Mouse (Mus musculus) brain, embryonic 14.5 days (tissue): ENCODE measurements around the gene Rad51b. TPM values are rescaled to one million over a fixed set of nuclear protein-coding genes. Genes with fewer than 3 reads are reported as not detected.
A peak's percentile ranks its signal among the peaks of the same experiment; 100 is the strongest.

Source experiments
- DNase-seq: peaks from one replicate; pipeline ENCODE4 v3.0.0-alpha.2; 2011; ENCODE audit warnings: low read depth
- CTCF ChIP-seq: fragments of 200-500 bp; IDR thresholded peaks from 2 replicates; pipeline ENCODE4 v1.5.1; 2012; ENCODE audit warnings: inconsistent platforms, mild to moderate bottlenecking, moderate library complexity, borderline replicate concordance; ENCODE audit not compliant: insufficient read depth, insufficient read length; ENCODE audit errors: extremely low read depth
- POLR2A ChIP-seq: fragments of 200-500 bp; IDR thresholded peaks from 2 replicates; pipeline ENCODE4 v1.6.1; 2012; ENCODE audit warnings: mild to moderate bottlenecking, inconsistent platforms, borderline replicate concordance; ENCODE audit not compliant: poor library complexity, insufficient read depth, insufficient read length, severe bottlenecking; ENCODE audit errors: extremely low read depth
- polyA plus RNA-seq: library from polyadenylated mRNA; depleted of rRNA; stranded (reverse); fragments of >200 nt; gene quantifications from 2 replicates; pipeline ENCODE4 v1.2.3, GENCODE M21; 2012

The Rad51b gene
- polyA plus RNA-seq, 1 experiment = 1.1 TPM

DNA sequence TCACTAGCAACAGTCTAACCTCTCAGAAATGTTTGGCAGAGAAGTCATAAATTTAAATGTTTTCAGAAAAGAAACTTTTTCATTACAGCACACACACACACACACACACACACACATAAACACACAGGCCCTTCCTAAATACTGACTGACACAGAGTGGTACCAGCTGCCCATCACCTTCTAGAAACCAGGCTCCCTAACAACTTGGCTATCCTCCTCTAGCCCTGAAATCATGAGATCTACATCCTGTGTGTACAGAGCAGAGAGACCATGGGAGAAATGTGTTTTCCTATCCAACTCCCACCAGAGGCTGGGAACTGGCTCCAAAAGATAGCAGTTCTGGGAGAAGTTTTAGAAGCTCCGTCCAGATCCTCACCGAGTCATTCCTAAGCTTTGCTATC is 464.1 kb downstream of the Rad51b start:
- DNase-seq = no peak
- TF ChIP-seq POLR2A (no peak), CTCF (no peak)

DNA sequence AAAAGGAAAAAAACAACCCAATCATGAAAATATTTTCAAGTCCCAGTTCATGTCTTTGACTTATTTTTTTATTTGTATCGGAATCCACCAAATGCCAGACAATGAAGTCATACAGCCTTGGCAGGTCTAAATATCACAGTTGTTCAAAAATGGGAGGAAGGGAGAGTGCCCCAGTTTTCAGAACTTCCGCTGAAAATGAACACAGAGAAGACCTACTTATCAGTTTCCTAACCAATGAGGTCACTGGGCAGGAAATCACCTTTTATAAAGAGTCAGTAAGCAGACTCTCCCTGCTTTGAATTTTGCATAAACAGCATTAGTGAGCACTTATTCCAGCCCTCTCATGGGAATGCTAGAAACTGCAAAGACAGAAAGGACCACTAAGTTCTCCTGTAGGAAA is 465.0 kb downstream of the Rad51b start:
- TF ChIP-seq POLR2A (no peak), CTCF (no peak)
- DNase-seq = no peak

DNA sequence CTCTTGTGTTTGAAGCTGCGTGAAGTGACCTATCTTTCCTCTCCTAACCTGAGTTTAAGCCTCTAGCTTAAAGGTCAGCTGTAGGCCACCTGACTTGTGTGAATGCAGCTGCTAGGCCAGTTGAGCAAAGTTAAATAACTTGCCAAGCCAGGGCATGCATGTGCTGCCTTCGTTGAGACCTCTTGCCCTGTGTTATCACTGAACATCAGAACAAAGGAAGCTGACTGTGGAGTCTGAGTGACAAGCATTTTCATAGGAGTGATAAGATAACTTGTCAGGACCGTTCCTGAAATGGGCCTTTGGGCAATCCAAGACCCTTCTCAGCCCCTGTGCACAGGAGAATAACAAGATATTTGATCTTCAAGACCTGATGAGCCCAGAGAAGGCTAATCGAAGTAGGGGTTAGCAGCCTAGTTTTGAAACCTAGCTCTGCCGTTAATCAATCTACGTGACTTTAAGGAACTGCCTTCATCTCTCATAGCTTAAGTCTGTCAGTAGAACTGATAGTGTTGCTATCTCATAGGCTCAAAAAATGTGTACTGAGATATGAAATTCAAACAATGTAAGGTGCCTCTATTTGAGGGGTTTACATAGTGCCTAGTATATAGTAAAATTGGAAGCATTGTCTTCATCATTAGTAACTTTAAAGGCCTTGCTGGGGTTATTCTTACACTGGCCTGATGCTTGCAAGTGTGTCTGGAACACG is 465.6 kb downstream of the Rad51b start:
- no peak for DNase-seq
- no peak for TF ChIP-seq CTCF
- no peak for TF ChIP-seq POLR2A

DNA sequence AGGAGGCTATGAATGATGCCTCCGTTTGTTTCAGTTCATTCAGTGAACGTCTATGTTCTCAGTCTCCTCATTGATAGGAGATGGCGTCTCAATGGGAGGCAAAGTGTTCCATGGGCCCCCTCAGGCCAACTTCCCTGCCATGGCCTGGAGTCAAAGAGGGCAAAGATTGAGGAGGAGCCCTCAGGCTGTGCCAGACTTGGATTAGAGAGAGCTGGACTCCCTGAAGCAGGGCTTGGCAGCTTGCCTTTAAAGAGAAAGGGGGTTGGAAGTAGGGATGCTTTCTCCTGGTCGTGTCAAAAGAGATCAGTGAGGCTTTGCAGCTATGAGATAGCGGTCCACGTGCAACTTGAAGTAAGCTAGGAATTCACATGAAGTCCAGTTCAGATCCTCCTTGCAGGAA is 469.0 kb downstream of the Rad51b start:
- no peak for DNase-seq
- TF ChIP-seq CTCF (no peak), POLR2A (no peak)

DNA sequence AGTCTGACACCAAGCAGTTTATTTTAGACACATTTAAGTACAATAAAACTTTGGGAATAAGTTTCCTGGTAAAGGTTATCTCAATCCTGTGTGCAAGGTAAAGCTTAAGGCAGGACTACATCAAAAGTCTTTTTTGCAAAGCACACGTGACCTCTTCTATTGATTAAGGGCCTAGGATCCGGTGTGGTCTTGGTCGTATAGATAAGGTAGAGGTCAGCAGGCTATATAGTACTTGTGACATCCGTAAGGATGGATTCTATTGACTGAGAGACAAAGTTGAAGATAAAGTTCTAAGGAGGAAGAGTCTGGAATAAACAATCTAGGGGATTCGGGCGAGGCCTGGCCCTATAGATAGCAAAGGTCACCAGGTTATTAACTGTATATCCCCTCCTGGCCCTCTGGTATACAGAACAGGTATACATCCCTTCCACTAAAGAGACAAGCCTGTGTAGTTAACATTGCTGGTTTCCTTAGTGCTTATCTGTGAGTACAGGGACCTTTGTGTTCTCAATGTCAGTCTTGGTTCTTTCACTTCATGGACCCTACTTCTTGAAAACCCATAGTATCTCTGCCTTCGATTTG is 471.8 kb downstream of the Rad51b start:
- no peak for DNase-seq
- TF ChIP-seq POLR2A (no peak), CTCF (no peak)

DNA sequence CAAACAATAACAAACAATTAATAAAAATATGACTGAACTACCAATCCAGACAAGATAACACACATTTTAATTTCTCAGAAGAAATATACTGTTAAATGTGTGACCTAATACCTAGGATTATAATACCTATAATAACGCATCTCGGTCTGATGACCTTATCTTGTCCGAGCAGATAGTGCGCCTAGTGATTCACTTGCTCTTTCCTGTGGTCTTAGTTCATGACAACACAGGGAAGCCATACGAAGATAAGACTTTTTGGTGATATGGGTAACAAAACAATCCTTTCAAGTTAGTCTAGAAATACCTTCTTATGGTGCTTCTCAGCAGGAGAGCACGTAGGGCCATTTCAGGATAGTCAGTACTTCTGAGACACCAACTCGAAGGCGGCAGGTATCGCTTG is 472.7 kb downstream of the Rad51b start:
- no peak for TF ChIP-seq CTCF
- no peak for TF ChIP-seq POLR2A
- DNase-seq = no peak

DNA sequence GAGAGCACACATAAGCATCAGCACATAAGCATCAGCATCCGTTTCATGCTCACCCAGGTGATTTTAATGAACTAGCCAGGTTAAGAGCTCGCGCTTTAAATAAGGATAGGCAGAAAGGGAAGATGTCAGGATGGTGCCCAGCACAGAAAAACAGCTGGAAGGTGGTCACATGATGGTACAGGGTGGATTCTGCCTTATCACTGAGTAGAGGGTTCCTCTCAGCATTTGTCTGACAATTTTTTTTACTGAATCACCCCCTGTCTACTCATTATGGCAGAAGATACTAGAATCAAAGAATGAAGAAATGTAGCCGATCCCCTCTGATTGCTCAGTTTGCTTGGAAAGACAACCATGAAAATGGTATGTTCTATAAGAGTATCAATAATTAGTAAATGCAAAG is 474.1 kb downstream of the Rad51b start:
- no peak for DNase-seq
- TF ChIP-seq POLR2A = no peak
- TF ChIP-seq CTCF = no peak

DNA sequence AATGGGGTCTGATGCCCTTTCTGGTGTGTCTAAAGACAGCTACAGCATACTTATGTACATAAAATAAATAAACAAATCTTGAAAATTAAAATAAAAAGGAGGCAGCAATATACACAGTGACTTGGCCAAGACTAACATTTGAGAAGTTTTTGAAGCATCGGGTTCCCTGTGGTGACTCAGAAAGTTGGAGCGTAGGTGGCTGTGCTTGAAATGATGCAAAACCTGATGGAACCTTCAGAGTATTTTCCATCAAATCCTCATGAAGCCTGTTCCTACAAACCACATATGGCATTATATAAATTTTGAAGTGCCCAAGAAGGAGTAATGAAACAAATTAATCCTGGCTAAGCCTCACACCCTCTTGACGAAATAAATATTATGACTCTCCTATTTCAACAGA is 474.7 kb downstream of the Rad51b start:
- no peak for DNase-seq
- TF ChIP-seq POLR2A (no peak), CTCF (no peak)

DNA sequence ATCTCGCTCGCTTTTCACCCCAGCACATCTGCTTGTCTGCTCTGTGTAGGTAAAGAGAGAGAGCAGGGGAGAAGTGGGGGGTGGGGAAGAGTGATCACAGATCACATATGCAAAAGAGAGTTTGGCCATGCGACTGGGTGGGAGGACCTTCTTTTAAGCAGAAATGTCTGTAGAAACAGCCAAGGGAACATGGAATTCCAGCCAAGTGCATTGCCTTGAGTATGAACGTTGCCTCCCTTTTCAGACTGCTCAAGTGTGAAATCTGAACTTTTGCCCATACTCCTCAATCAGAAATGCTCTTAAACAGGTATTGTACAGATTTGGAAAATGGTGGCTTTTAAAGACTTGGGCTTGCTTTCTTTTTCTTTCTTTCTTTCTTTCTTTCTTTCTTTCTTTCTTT is 476.2 kb downstream of the Rad51b start:
- DNase-seq = peak; percentile 55
- no peak for TF ChIP-seq POLR2A
- TF ChIP-seq CTCF = no peak

DNA sequence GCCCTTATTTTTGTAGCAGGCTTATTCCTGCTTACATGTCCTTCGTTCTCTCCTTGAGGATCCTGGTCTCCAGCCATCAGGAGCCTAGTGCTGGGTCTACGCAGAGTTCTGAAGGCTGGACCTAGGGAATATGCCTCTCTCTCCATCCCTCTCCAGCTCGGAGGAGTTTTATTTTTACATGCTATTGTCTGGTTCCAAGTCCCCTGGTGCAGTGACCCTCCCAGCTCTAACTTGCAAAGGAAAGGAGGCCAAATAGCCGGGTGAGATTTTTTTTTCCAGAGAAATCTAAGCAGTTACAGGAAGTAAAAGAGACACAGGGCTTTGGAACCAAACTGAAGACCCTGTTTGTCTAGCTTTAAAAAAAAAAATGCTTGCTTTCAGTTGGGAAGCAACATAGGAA is 477.5 kb downstream of the Rad51b start:
- no peak for TF ChIP-seq CTCF
- no peak for TF ChIP-seq POLR2A
- DNase-seq = no peak

DNA sequence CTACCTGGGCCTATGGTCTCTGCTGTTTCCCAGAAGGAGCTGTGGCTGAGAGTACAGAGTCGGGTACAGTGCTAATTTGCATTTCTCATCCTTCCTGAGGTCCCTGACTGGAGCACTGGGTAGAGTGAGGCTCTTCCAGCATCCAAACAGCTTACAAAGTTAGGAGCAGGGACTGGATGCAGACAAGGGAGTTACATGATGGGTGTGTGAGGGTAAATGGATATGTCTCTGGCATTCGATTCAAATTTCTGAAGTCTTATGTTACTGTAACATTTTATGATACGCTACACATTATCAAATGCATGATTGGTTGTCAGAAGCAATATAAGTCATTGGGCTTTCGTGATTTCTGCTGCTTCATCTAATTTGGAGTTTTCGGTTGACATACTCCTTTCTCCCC is 479.7 kb downstream of the Rad51b start:
- DNase-seq = no peak
- TF ChIP-seq POLR2A (no peak), CTCF (no peak)

DNA sequence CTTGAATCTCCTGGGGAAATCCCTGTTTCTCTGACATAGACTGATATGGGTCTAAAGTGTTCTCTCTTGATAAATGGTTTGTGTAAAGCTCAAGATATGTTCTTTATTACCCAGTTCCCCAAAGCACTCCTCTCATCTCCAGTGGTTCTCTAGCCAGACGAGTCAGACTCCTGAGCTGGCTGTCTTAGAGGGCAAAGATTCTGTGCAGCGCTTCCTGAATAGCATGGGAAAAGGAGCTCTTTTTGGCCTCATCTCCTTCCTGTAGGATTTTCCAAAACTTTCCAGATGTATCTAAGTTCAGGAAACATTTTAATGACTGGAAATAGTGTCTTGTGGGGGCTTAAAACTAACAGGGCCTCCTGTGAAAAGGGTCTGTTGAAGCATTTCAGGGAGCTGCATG is 483.7 kb downstream of the Rad51b start:
- TF ChIP-seq POLR2A = no peak
- no peak for TF ChIP-seq CTCF
- DNase-seq = no peak

DNA sequence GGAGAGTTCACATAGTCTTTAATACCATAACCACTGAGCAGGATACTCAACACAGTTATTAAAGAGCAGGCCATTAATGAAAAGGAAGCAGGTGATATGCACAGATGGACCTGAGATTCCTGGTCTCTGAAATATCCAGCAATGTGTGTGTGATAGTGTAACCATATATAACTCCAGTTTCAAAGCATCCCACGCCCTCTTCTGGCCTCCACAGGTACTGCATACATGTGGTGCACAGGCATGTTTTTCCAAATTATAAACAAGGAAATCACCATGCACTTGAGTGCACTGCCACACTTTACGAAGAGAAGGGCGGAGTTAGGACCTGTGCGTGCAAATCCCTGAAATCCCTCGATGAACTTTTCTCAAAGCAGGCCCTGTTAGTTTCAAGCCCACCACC is 484.7 kb downstream of the Rad51b start:
- no peak for TF ChIP-seq POLR2A
- TF ChIP-seq CTCF = peak; percentile 11; the same call in 1 of the 2 replicates
- DNase-seq = no peak
